Comparison of ENCODE assay signal across 27 mouse cellular contexts in genomic region chr13:34696734-34697332, GRCm38 (mm10). TPM values are rescaled to one million over a fixed set of nuclear protein-coding genes. Genes with fewer than 3 reads are reported as not detected.
DNase-seq lines count a peak whose midpoint lies in the region; ATAC-seq and TF ChIP-seq lines count a peak whose summit lies in the region.
"Had no signal": no experiment of that assay in that cellular context is flagged by ENCODE, and none has a peak within 500 bp of the region (broad histone marks: within the 10 kb centered on the region; RNA-seq: fewer than 3 reads in every experiment).

No protein-coding gene starts in this region.

- TF ChIP-seq EP300 in lung, postnatal 0 days (IDR thresholded peaks at IDR 0.05), result peak; percentile 92

- peak; percentile 75 for ATAC-seq in lung, postnatal 0 days
- peak; percentile 48; the same call in 1 of the 2 replicates for ATAC-seq in limb, embryonic 15.5 days (ENCODE audit: insufficient number of reproducible peaks, low FRiP score, low TSS enrichment, low read depth)
- ATAC-seq: CD4-positive, CD25-positive, alpha-beta regulatory T cell, adult 4 months; hindbrain, embryonic 16.5 days had no signal

- H3K36me3 ChIP-seq in lung, postnatal 0 days (ENCODE audit: insufficient read depth, low read length), result no peaks in the 10 kb centered on the region
- H3K36me3 ChIP-seq in limb, embryonic 15.5 days, result no peaks in the 10 kb centered on the region
- H3K36me3 ChIP-seq: G1E; heart, embryonic 13.5 days had no signal

- no peak overlapping the region for H3K4me3 ChIP-seq in lung, postnatal 0 days (ENCODE audit: low read depth, low read length)
- no peak overlapping the region for H3K4me3 ChIP-seq in limb, embryonic 15.5 days
- H3K4me3 ChIP-seq: erythroblast, embryonic 14.5 days; heart, embryonic 13.5 days had no signal

- peak; percentile 58 for DNase-seq in heart, adult 11 months
- no peak for DNase-seq in heart, postnatal 25 days (ENCODE audit: low spot score)
- DNase-seq in lung, postnatal 0 days (ENCODE audit: low spot score), result peak; percentile 48
- DNase-seq in lung, postnatal 4 days, result no peak
- peak; percentile 89 for DNase-seq in Muller cell, postnatal 12 days (ENCODE audit: inconsistent ontology term)
- DNase-seq in testis, postnatal 14 days (ENCODE audit: low spot score), result no peak
- DNase-seq: cerebellum, adult 18-20 months; cerebellum, postnatal 36 days; gastrocnemius, postnatal 10 days; heart, adult 18-20 months; heart, postnatal 36 days; kidney, postnatal 4 days; liver; midbrain, embryonic 14.5 days; thymus, postnatal 36 days had no signal

- 66% methylated on average over 7 of the region's 7 CpGs for WGBS in lung, postnatal 0 days
- 39% methylated on average over 7 of the region's 7 CpGs for WGBS in limb, embryonic 15.5 days

- H3K9ac ChIP-seq in lung, postnatal 0 days (replicated peaks; ENCODE audit: low read depth), result no peak overlapping the region
- no peak overlapping the region for H3K9ac ChIP-seq in limb, embryonic 15.5 days
- H3K9ac ChIP-seq: heart, embryonic 13.5 days had no signal

- H3K4me1 ChIP-seq in lung, postnatal 0 days (ENCODE audit: insufficient read depth, low read depth, low read length), result no peaks in the 10 kb centered on the region; the same call in 1 of the 2 replicates
- H3K4me1 ChIP-seq in limb, embryonic 15.5 days, result peaks cover 17% of the 10 kb centered on the region

- TF ChIP-seq CTCF in lung, postnatal 0 days (IDR thresholded peaks at IDR 0.05), result no peak

- H3K27ac ChIP-seq in lung, postnatal 0 days (ENCODE audit: low read length), result peak overlapping the region; percentile 43; the same call in 1 of the 2 replicates
- H3K27ac ChIP-seq in limb, embryonic 15.5 days, result no peak overlapping the region

- H3K4me2 ChIP-seq in lung, postnatal 0 days (replicated peaks; ENCODE audit: low read depth, low read length), result no peak overlapping the region
- no peak overlapping the region for H3K4me2 ChIP-seq in limb, embryonic 15.5 days
- H3K4me2 ChIP-seq: heart, embryonic 13.5 days had no signal

- no peaks in the 10 kb centered on the region for H3K9me3 ChIP-seq in lung, postnatal 0 days (ENCODE audit: low read length)
- no peaks in the 10 kb centered on the region for H3K9me3 ChIP-seq in limb, embryonic 15.5 days
- H3K9me3 ChIP-seq: G1E; heart, embryonic 13.5 days had no signal

- H3K27me3 ChIP-seq in lung, postnatal 0 days (replicated peaks; ENCODE audit: insufficient read depth, low read length), result no peaks in the 10 kb centered on the region
- 0 out of 2 replicates have a peak, but pooled peaks cover 5% of the 10 kb centered on the region for H3K27me3 ChIP-seq in limb, embryonic 15.5 days
- H3K27me3 ChIP-seq: heart, embryonic 13.5 days had no signal

- intact Hi-C loops in heart, postnatal 25 days (cut with DNase I), result loop anchor here (5.0 kb wide), 1 partner anchor 35 kb away; no protein-coding TSS in a partner anchor

RNA-seq across cellular contexts. Expression of gene Fam50b, which starts 37.8 kb away (rescaled TPM):
- total RNA-seq in heart, postnatal 25 days (2021), result not detected
- 0.10 and 0.11 TPM in 2 replicates for polyA plus RNA-seq in lung, postnatal 0 days (2015; fragmentation: Nextera tagmentation; extraction: Ambion mirVana)
- not detected in 2 replicates for polyA plus RNA-seq in limb, embryonic 15.5 days (2015; fragmentation: Nextera tagmentation; extraction: Ambion mirVana)
- total RNA-seq: adrenal gland, adult 18-20 months; adrenal gland, postnatal 4 days; G1E; gastrocnemius, postnatal 10 days; heart, adult 18-20 months; heart, postnatal 36 days; layer of hippocampus, postnatal 10 days; megakaryocyte progenitor cell, adult 5-6 weeks had no signal
- polyA plus RNA-seq: CD4-positive, CD25-positive, alpha-beta regulatory T cell, adult 4 months; erythroblast, embryonic 14.5 days; G1E; heart, embryonic 13.5 days; hindbrain, embryonic 16.5 days; midbrain, embryonic 14.5 days; neural tube, embryonic 14.5 days; small intestine, adult 2 months had no signal

RNA-seq across cellular contexts. Expression of gene Pxdc1, which starts 43.5 kb away (rescaled TPM):
- 10 to 100 TPM; 11.5 to 12.9 TPM for total RNA-seq in heart, postnatal 25 days (2021)
- polyA plus RNA-seq in lung, postnatal 0 days (2015; fragmentation: Nextera tagmentation; extraction: Ambion mirVana), result 30.7 and 44.3 TPM in 2 replicates
- 26.2 and 29.0 TPM in 2 replicates for polyA plus RNA-seq in limb, embryonic 15.5 days (2015; fragmentation: Nextera tagmentation; extraction: Ambion mirVana)
- total RNA-seq: megakaryocyte progenitor cell, adult 5-6 weeks had no signal
- polyA plus RNA-seq: G1E had no signal

Comparison
In these comparisons a context has a peak if more than half of its experiments do, and no peak if none do; other contexts are left out.
1. DNase-seq: peak in heart, adult 11 months (single experiment), lung, postnatal 0 days (single experiment) and Muller cell, postnatal 12 days (single experiment); none in heart, postnatal 25 days (single experiment), lung, postnatal 4 days (0 of 2) and testis, postnatal 14 days (single experiment).